Mouse (Mus musculus): Measurements from ENCODE around the gene Mpnd.

The Mpnd gene

DNA sequence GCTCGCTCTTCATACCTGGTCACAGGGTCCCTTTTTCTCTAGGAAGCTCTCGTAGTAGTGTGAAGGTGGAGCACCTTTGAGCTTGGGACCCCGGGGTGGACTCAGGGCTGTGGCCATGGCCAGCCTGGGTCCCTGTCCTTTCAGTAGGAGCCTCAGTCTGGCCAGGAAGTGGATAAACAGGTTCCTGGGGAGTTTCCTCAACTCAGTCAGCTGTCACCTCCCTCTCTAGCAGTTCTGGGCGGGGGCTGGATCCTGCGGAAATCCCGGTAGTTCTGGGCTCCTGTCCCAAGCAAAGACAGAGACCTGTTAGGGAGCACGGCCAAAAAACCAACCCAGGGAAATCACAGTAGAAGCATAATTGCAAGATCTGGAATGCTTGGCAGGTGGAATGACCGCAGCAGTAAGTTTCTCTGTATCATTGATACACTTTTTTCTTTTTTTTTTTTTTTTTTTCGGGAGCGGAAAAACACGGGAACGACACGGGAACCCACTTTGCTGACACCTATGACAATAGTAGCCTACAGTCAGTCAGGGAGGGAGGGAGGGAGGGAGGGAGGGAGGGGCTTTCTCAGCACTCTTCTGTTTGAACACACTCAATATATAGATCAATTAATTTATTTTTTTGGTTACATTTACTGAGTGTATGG, at the start of gene Mpnd, which contains the start of gene Stap2:
Mpnd (plus strand) TSS at position 297 of the 647 bp plus-strand sequence.
Stap2 (minus strand) TSS at position 170 of the 647 bp plus-strand sequence.
- peak; percentile 67 for DNase-seq

DNA sequence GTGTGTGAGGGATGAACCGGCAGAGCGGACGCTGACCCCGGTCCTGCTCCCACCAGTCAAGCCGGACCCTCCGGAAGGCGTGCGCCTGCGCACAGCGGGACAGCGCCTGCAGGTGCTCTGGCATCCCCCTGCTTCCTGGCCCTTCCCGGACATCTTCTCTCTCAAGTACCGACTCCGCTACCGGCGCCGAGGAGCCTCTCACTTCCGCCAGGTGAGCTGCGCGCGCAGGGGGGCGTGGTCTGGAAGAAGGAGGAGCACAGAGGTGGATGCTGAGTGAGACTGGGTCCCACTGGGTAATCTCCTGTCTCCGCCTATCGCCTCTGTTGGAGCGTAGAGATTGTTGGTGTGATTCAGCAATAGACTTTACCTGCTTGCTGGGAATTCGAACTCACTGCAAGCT, 49.4 kb upstream of the Mpnd start:
- DNase-seq = peak; percentile 78

DNA sequence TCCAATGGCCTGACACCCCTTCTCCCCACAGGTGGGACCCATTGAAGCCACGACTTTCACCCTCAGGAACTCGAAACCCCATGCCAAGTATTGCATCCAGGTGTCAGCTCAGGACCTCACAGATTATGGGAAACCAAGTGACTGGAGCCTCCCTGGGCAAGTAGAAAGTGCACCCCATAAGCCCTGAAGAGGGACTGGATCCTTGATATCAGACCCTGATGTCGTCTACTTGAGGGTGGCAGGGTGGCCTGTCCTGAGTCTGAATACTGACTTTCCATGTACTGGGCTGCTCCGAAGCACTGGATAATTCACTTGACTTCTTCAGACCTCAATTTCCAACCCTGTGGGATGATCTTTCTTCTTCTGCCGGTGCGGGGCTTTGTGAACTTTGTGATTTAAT, 48.9 kb upstream of the Mpnd start:
- no peak for DNase-seq

DNA sequence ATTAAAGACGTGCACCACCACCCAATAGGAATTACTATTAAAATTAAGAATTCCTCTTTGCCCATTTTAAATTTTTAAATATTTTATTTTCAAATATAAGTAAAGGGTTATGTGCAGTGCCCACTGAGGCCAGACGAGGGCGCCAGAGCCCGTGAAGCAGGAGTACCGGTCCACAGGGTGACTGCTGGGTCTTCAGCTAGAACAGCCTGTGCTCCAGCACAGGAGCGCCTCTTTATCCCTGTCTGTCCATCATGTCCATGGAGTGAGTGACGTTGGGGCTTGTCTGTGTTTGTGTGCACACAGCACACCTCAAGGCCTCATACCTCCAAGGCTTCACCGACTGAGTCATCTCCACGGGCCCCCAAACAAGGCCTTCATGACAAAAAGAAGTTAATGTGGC, 48.3 kb upstream of the Mpnd start:
- DNase-seq = peak; percentile 51

DNA sequence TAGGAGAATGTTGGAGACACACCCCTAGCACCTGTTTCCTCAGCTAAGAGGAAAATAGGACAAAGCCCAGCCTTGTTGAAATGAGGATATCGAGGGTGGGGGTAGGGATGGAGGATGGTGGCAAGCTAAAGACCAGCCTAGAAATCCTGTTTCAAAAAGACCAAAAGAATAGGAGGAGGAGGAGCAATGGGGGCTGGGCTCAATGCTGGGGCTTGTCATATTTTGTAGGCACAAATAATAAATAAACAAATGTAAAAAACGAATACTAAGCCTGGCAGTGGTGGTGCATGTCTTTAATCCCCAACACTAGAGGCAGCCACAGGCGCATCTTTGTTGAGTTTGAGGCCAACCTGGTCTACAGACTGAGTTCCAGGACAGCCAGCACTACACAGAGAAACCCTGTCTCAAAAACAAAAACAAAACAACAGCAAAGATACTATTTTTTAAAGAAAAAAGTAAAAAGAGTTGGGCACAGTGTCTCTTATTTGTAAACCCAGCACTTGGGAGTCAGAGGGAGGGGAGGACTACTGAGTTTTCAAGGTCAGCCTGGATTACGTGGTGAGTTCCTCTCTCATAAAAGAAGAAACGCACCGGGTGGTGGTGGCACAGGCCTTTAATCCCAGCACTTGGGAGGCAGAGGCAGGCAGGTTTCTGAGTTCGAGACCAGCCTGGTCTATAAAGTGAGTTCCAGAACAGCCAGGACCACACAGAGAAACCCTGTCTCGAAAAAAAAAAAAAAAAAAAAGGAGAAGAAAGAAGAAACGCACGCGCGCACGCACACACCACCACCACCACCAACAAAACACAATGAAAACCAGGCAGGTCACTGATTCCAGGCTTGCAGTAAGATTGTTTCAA, 47.6 kb upstream of the Mpnd start:
- DNase-seq = peak; percentile 4

DNA sequence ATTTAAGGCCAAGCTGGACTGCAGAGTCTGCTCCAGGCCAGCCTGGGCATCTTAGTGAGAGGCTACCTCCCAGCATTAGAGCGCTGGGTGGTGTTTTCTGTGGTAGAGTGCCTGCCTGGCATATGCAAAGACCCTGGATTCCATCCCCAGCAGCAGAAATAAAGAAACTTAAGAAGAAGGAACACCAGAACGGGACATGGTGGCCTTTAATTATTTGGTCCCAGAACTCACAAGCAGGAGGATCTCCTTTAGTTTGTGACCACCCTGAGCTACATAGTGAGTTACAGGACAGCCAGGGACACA, 47.0 kb upstream of the Mpnd start:
- DNase-seq = no peak

DNA sequence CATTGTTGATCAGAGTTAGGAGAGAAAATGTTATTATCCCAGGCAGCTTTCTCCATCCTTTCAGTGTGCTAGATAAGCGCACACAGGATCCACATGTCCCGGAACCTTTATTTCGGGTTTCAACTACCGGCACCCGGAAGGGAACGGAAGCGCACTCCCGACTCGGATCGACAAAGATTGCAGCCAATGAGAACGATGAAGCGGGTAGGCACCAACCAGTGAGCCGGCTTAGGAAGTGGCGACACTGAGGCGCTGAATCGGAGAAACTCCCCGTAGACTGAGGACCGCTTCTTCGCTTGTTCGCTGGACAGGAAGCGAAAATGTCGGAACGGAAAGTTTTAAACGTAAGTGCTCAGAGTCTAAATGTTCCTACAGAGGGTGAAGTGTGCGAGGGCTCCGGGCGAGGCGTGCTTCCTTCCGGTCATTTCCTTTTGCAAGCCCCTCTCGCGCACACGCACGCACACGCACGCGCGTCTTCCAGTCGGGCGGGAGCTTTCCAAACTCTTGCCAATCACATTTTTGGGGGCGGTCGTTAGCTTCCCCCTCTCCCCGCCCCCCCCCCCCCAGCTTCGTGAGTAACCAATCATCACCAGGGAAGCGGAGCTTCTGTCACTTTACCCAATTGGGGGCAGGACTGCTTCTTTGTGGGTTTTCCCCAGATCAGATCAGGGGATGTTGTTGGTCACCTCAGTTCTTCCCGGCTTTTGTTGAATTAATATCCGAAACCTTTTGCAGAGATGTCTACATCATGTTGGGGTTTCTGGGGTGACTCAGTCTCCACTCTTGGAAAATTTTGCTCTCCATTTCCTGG, 46.4 kb upstream of the Mpnd start, which contains the start of gene Yju2:
Yju2 (plus strand) TSS at position 182 of the 811 bp plus-strand sequence.
- DNase-seq = peak; percentile 95

DNA sequence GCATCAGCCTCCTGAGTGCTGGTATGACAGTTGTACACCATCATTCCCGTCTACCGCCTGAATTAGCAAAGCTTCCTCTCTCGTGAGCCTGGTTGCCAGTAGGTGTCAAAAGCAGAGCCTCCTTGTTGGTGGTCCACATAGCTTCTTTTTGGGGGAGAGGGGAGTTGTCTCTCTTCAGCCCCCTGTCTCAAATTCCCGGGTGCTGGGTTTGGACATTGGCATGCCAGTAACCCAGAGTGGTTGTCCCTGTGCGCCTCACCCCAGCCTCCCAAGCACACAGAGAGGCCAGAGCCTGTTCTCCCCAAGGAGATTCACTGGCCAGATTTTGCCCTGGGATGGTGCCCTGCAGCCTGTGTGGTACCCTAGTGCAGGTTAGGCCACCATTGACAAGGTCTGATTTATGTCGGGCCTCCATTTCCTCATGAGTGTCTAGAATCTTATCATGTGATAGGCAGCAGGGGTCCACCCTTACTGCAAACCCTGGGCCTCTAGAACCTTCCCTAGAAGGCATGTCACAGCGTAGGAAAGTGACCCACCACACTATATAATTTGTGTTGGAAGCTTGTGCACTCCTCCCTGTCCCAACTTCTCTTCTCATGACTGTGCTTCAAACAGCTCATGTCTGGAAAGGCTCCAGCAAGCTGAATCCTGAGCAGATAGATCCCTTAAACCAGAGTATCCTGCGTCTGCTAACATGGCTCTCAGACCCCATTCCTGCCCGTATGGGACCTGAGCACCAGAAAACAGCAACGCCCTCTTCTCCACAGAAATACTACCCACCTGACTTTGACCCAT, 45.4 kb upstream of the Mpnd start:
- no peak for DNase-seq

DNA sequence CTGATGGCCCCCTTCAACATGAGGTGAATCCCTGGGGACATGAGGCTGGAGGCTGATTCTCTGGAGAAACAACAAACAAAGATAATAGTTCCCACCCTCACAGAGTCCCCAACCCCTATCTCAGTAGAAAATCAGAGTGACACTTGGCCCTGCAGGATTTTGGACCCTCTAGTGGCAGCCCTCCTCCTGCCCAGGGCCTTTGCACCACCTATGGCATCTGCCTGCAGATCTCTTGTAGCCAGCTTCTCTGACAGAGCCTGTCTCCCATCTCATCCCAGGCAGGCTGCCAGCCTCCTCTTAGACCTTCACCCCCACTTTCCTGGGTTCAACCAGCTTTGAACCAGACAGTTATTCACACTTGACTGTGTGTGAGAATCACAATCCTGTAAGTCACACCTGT, 44.7 kb upstream of the Mpnd start:
- no peak for DNase-seq

DNA sequence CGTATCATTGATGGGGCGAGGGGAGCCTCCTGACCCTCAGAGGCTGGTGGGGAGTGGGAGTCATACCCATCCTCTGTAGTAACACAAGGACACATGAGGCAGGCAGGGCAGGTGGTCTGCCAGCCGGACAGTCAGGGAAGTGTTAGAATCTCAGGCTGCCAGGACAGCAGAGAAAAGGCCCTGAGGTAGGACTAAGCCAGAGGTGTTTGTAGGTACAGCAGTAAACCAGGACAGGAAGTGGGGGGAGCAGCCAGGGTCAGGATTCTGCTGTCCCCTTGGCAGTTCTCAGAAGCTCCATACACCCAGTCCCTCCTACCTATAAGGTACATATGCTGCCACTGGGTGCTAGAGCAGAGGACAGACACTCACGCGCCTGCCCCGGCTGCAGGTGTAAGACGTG, 43.9 kb upstream of the Mpnd start:
- DNase-seq = no peak

DNA sequence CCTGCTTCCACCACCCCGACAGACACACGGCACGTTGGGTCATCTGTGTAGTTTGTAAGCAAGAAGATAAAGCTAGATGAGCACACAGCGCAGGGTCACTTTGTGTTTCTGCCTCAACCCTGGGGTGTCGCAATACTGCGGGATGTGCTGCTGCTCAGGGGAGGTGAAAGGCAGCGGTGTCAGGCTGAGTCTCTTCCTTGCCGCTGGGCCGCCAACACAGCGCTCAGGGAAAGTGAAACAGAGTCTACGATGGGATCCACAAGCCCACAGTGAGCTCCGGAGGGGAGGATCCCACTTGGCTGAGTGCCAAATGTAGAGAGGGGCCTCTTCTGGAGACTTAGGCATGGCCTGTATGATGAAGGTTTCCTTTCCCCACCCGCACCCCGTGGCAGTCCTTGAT, 42.3 kb upstream of the Mpnd start:
- DNase-seq = no peak

DNA sequence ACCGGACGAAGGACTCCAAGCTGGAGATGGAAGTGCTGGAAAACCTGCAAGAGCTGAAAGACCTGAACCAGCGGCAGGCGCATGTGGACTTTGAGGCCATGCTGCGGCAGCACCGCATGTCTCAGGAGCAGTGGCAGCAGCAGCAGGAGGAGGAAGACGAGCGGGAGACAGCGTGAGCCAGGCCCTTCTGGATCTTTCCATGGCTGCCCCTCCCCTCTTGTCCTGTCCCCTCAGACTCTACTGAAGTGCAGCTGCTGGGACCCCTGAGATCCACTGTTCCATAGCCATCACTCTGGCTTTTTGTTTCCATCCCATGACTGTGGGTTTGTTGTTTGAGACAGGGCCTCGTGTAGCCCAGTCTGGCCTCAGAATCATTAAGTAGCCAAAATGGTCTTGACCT, 41.0 kb upstream of the Mpnd start:
- no peak for DNase-seq

DNA sequence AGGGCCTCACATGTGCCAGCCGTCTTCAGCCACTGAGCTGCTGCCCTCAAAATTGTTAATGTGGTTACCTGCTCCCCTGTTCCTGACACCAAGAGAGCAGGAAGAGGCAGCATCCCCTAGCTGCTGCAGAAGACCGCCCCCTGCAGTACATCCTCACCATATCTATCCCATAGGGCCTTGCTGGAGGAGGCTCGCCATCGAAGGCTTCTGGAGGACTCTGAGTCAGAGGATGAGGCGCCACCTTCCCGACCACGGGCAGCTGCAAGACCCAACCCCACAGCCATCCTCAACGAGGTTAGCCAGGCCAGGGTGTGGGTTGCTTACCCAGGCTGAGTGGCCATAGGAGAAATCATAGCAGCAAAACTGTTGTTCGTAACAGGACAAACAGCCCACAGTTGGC, 40.5 kb upstream of the Mpnd start:
- DNase-seq = no peak

DNA sequence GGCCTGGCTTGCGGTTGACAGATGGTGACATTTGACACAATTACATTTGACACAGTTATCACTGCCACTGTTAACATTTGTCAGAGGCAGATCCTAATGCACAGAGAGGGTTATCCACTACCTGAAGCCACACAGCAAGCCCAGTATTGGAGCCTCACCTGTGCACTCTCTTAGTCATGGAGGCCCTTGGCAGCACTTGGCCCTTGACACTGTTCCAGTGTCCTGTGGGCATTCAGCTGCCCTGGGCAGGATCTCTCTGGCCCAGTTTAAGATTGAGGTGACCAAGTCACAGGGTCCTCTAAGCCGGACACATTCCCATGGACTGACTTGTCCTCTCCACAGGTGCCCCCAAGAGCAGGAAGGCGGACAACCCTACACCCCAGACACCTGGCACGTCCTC, 38.3 kb upstream of the Mpnd start:
- DNase-seq = no peak

DNA sequence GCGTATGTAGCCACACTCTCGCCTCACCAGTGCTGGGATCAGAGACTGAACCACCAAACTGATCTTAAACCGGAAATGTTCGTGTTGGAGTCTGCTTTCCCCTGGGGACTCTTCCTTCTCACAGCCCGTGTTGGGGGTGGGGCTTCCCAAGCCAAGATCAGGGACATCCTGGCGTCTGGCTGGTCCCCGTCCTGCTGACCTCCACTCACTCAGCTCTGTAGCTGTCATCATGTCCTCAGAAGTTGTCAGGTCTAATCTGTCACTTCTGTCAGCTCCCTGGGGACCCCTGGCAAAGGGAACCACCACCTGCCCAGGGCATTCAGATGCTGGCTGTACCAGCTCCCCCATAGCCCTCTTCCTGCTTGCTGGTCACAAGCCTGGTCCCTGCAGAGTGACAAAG, 37.3 kb upstream of the Mpnd start:
- DNase-seq = peak; percentile 27

DNA sequence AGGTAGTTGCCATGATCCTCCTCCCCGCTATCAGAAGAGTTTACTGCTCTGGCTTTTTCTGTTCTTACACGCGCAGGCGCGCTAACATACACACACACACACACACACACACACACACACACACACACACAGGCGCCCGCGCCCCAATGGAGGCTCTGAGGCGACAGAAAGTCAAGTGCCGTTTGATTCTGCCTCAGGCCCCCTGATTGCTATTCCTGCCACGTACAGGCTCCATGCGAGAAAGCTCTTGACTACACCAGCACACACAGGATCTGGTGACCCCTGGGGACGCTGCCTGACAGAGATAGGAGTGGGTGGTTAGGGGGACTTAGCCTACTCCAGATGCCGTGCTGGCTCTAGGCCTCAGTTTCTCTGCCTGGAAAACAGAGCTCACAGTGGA, 36.0 kb upstream of the Mpnd start:
- peak; percentile 70 for DNase-seq

DNA sequence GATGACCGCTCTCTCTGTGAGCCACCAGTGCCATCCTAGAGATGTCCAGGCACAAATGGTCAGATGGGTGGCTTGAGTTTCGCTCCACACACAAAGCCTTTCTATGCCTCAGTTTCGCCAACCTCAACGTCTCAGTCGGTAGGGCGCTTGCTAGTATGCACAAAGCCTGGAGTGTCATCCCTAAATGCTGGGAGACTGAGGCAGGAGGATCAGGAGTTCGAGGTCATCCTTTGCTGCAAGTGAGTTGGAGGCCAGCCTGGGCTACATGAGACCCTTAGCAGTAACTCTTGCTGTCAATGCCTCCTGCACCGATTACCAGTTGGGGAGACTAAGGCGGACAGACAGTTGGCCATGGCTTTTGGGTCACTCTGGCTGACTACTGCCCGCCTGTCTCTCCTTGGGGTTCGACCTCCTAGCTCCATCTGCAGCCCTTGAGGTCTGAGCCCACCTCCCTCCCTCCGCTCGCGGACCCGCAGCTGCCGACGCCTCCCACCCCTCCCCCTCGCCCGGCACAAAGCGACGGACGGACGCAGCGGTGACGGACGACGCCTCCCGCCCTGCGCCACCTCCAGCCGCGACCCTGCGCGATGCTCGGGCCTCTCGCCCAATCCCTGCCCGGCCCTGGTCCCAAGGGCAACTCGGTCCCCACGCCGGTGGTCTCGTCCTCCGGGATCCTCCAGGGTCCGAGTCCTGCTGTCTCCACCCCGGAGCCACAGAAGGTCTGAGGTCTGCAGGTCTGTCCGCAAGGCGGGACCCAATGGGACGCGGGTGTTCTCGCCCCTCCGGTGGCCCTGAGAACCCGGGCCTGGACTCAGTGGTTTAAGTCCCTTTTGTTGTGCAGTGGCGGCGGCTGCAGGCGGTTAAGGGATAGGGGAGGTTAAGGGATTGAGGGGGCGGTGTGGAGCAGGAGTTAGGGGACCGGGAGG, 35.3 kb upstream of the Mpnd start, which contains the start of gene Shd:
Shd (plus strand) TSS at position 502 of the 926 bp plus-strand sequence.
- DNase-seq = no peak

DNA sequence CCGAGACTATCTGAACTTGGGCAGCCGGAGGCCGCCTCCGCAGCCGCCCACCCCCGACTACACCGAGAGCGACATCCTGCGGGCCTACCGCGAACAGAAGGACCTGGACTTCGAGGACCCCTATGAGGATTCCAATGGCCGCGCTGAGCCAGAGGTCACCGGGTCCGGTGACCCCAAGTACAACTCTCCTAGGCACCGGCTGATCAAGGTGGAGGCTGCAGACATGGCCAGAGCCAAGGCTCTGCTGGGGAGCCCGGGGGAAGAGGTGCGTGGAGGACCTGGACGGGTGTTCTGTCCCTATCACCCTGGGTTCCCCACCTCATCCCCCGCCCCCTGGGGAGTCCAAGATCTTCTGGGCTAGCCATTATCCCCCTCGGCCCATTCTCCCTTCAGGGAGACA, 34.1 kb upstream of the Mpnd start:
- DNase-seq = no peak

DNA sequence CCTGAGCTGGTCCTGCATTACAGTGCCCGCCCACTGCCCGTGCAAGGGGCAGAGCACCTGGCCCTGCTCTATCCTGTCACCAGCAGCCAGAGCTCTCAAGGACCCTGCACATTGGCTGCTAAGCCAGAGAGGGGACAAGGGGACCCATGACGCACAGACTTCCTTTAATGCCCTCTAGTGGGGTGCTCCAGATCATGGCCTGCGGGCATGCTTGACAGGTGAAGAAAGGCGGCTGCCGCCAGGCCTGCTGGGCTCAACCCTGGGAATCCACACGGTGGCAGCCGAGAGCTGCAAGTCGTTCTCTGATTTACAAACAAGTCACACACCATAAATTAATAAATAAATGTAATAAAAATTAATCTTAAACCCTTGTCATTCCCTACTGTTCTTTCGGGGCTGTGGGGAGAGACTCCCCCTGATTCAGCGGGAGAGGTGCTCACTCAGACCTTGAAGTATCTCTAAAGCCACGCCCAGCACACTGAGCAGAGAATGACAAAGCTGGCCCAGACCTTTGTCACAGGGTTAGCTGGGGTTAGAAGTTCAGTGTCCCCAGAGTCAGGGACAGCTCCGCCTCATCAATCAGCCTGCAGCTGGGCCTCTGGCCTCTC, 29.2 kb upstream of the Mpnd start:
- DNase-seq = peak; percentile 75

DNA sequence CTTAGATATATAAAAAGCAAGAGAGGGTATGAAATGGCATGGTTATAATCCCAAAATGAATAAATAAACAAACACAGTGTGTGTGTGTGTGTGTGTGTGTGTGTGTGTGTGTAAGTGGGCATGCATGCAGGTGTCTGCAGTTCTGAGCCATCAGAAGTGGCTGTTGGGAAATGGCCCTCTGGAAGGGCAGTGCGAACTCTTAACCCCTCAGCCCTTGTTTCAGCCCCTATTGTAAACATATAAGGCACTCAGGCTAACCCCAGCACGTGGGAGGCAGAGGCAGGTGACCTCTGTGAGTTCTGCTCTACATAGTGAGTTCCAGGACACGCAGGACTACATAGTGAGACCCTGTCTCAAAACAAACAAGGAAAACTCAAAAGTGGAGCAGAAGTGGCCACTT, 28.2 kb upstream of the Mpnd start:
- DNase-seq = no peak
